Mouse (Mus musculus) stomach, embryonic 14.5 days (tissue): ENCODE measurements around the gene Jaml. TPM values are rescaled to one million over a fixed set of nuclear protein-coding genes. Genes with fewer than 3 reads are reported as not detected.

Experiments
- ATAC-seq: fragments of 200-750 bp; cut with Nextera tagmentation; 2 replicates; pipeline ENCODE4 v1.8.0; 2017; ENCODE audit warnings: low read depth, moderate TSS enrichment; ENCODE audit not compliant: insufficient number of reproducible peaks, insufficient read depth, low FRiP score
- H3K27ac ChIP-seq: fragments of 300-500 bp; sonication (generic); 2 replicates; pipeline ENCODE4 v1.5.1; 2014; ENCODE audit warnings: mild to moderate bottlenecking, low read length, moderate library complexity, mixed read lengths
- H3K27me3 ChIP-seq: fragments of 300-500 bp; sonication (generic); 2 replicates; pipeline ENCODE4 v1.6.1; 2014; ENCODE audit warnings: low read length, control low read depth, mixed read lengths; ENCODE audit not compliant: control insufficient read depth, insufficient read depth
- H3K36me3 ChIP-seq: fragments of 300-500 bp; sonication (generic); 2 replicates; pipeline ENCODE4 v1.6.1; 2014; ENCODE audit warnings: mild to moderate bottlenecking, control low read depth, low read length, moderate library complexity, mixed read lengths; ENCODE audit not compliant: control insufficient read depth, insufficient read depth
- H3K4me1 ChIP-seq: fragments of 300-500 bp; sonication (generic); 2 replicates; pipeline ENCODE4 v1.6.1; 2014; ENCODE audit warnings: low read length, control low read depth, mixed read lengths; ENCODE audit not compliant: control insufficient read depth, insufficient read depth
- H3K4me2 ChIP-seq: fragments of 300-500 bp; sonication (generic); replicated peaks from 2 replicates; pipeline ENCODE4 v1.6.1; 2014; ENCODE audit warnings: low read depth, low read length, control low read depth
- H3K4me3 ChIP-seq: fragments of 300-500 bp; sonication (generic); 2 replicates; pipeline ENCODE4 v1.5.1; 2014; ENCODE audit warnings: low read depth, low read length, control low read depth
- H3K9ac ChIP-seq: fragments of 300-500 bp; sonication (generic); replicated peaks from 2 replicates; pipeline ENCODE4 v1.6.1; 2014; ENCODE audit warnings: low read depth, mild to moderate bottlenecking, control low read depth, low read length, moderate library complexity, mixed read lengths
- H3K9me3 ChIP-seq: fragments of 300-500 bp; sonication (generic); 2 replicates; pipeline ENCODE4 v1.6.1; 2016; ENCODE audit warnings: low read depth, low read length, control low read depth; ENCODE audit not compliant: control insufficient read depth
- WGBS: fragments of 180-500 bp; shearing (Covaris S2); extraction: QIAGEN DNeasy Blood & Tissue Kit; methylation state at CpG from one replicate; pipeline ENCODE4 v1.1.7; 2014; 5-methylcytosine and 5-hydroxymethylcytosine counted together
- polyA plus RNA-seq: library from polyadenylated mRNA; unstranded; fragments of >200 nt; fragmentation: Nextera tagmentation; extraction: Ambion mirVana; gene quantifications from 2 replicates; pipeline ENCODE4 v1.2.1, GENCODE M21; 2014

The Jaml gene
- polyA plus RNA-seq, 1 experiment from 2014 or later, result 2.8 TPM

GRCm38 (mm10) chr9:45042056-45042720 is 36.8 kb upstream of the Jaml start:
- Histone ChIP-seq H3K4me2 (peak overlapping the region; percentile 43), H3K27ac (peak overlapping the region; percentile 66), H3K9me3 (no peaks in the 10 kb centered on the region), H3K4me3 (peak overlapping the region; percentile 33), H3K4me1 (peaks cover 7% of the 10 kb centered on the region; the same call in 1 of the 2 replicates), H3K9ac (peak overlapping the region; percentile 18; the same call in 1 of the 2 replicates), H3K36me3 (peaks cover 4% of the 10 kb centered on the region; the same call in 1 of the 2 replicates), H3K27me3 (0 out of 2 replicates have a peak, but pooled peaks cover 3% of the 10 kb centered on the region)
- WGBS, result under 1% methylated on average over 20 of the region's 20 CpGs
- ATAC-seq, result peak; percentile 96

- ATAC-seq, result no peak
- 0 out of 2 replicates have a peak, but pooled peaks cover 3% of the 10 kb centered on the region for H3K27me3 ChIP-seq
These were observed 36.0 kb upstream of the Jaml start for GRCm38 (mm10) chr9:45042947-45043346.

GRCm38 (mm10) chr9:45046973-45047372 is 32.0 kb upstream of the Jaml start:
- Histone ChIP-seq H3K9ac (no peak overlapping the region), H3K4me3 (no peak overlapping the region), H3K9me3 (no peaks in the 10 kb centered on the region), H3K4me2 (no peak overlapping the region), H3K27me3 (0 out of 2 replicates have a peak, but pooled peaks cover 3% of the 10 kb centered on the region), H3K27ac (no peak overlapping the region), H3K4me1 (peaks cover 3% of the 10 kb centered on the region; the same call in 1 of the 2 replicates), H3K36me3 (peaks cover 4% of the 10 kb centered on the region; the same call in 1 of the 2 replicates)
- no peak for ATAC-seq
- WGBS, result 87% methylated on average over 16 of the region's 16 CpGs

More at GRCm38 (mm10) chr9:45042947-45043346, 36.0 kb upstream of the Jaml start:
- Histone ChIP-seq H3K4me2 (peak overlapping the region; percentile 43), H3K36me3 (peaks cover 4% of the 10 kb centered on the region; the same call in 1 of the 2 replicates), H3K9ac (peak overlapping the region; percentile 18; the same call in 1 of the 2 replicates), H3K9me3 (no peaks in the 10 kb centered on the region), H3K4me3 (peak overlapping the region; percentile 33), H3K27ac (peak overlapping the region; percentile 66; the same call in 1 of the 2 replicates), H3K4me1 (peaks cover 7% of the 10 kb centered on the region; the same call in 1 of the 2 replicates)
- under 1% methylated on average over 10 of the region's 10 CpGs for WGBS

GRCm38 (mm10) chr9:45048511-45048910 is 30.5 kb upstream of the Jaml start:
- 33% methylated on average over 4 of the region's 4 CpGs for WGBS
- H3K4me3 ChIP-seq, result no peak overlapping the region
- H3K9ac ChIP-seq, result no peak overlapping the region
- no peaks in the 10 kb centered on the region for H3K27me3 ChIP-seq
- peaks cover 4% of the 10 kb centered on the region; the same call in 1 of the 2 replicates for H3K36me3 ChIP-seq
- ATAC-seq, result no peak
- H3K9me3 ChIP-seq, result no peaks in the 10 kb centered on the region
- no peak overlapping the region for H3K27ac ChIP-seq
- no peaks in the 10 kb centered on the region for H3K4me1 ChIP-seq
- H3K4me2 ChIP-seq, result no peak overlapping the region

- Histone ChIP-seq H3K9me3 (no peaks in the 10 kb centered on the region), H3K4me1 (no peaks in the 10 kb centered on the region), H3K36me3 (peaks cover 4% of the 10 kb centered on the region; the same call in 1 of the 2 replicates), H3K4me2 (no peak overlapping the region), H3K27me3 (no peaks in the 10 kb centered on the region), H3K27ac (no peak overlapping the region), H3K9ac (no peak overlapping the region), H3K4me3 (no peak overlapping the region)
- WGBS, result 85% methylated on average over 1 of the region's 1 CpGs
- no peak for ATAC-seq
These were observed 29.3 kb upstream of the Jaml start for GRCm38 (mm10) chr9:45049731-45050130.

- Histone ChIP-seq H3K27ac (no peak overlapping the region), H3K9ac (no peak overlapping the region), H3K4me1 (no peaks in the 10 kb centered on the region), H3K27me3 (no peaks in the 10 kb centered on the region), H3K4me2 (no peak overlapping the region), H3K36me3 (no peaks in the 10 kb centered on the region), H3K4me3 (no peak overlapping the region), H3K9me3 (no peaks in the 10 kb centered on the region)
- WGBS, result 89% methylated on average over 2 of the region's 2 CpGs
- ATAC-seq, result no peak
These were observed 28.7 kb upstream of the Jaml start for GRCm38 (mm10) chr9:45050301-45050700.

- peak within 1 kb of the TSS; percentile 54 for H3K4me2 ChIP-seq
- H3K4me1 ChIP-seq, result no peaks in the 10 kb centered on the region
- H3K36me3 ChIP-seq, result no peaks in the 10 kb centered on the region
- H3K4me3 ChIP-seq, result peak within 1 kb of the TSS; percentile 62
- ATAC-seq, result peak; percentile 93
- H3K27me3 ChIP-seq, result no peaks in the 10 kb centered on the region
- peak within 1 kb of the TSS; percentile 37; the same call in 1 of the 2 replicates for H3K9ac ChIP-seq
- H3K27ac ChIP-seq, result peak within 1 kb of the TSS; percentile 97
- under 1% methylated on average over 33 of the region's 33 CpGs for WGBS
- H3K9me3 ChIP-seq, result no peaks in the 10 kb centered on the region
These were observed 23.8 kb upstream of the Jaml start, which contains the start of gene Mpzl3 for GRCm38 (mm10) chr9:45055082-45055713. Gene Mpzl3, plus strand, starts transcription at chr9:45055186.

GRCm38 (mm10) chr9:45058304-45058940 is 20.6 kb upstream of the Jaml start:
- Histone ChIP-seq H3K36me3 (no peaks in the 10 kb centered on the region), H3K27me3 (no peaks in the 10 kb centered on the region), H3K4me3 (no peak overlapping the region), H3K9me3 (no peaks in the 10 kb centered on the region), H3K27ac (no peak overlapping the region), H3K4me2 (no peak overlapping the region), H3K4me1 (no peaks in the 10 kb centered on the region), H3K9ac (no peak overlapping the region)
- 27% methylated on average over 5 of the region's 5 CpGs for WGBS
- no peak for ATAC-seq
